Mouse (Mus musculus): ENCODE results near the gene Foxf2. TPM values are rescaled to one million over a fixed set of nuclear protein-coding genes. Genes with fewer than 3 reads are reported as not detected.
A peak's percentile ranks its signal among the peaks of the same experiment; 100 is the strongest.

Foxf2 gene
- total and polyA plus RNA-seq, 2 experiments: not detected

DNA sequence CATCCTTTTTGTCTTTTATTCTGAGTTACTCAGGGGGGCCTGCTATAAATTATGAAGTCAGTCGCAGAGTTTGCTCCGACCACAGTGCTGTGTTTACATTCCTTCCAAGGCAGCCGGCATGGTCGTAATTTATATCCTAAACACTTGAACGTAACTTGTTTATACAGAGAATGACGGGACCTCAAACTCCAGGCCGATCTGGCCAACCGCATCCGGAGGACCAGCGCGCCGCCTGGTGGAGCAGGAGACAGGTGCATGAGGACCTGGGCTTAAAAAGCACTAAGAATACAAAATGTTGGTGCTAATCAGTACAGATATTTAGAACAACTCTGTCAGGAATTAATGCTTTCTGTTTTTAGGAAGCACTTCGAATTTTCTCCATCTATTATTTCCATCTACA lies 6.8 kb downstream of the Foxf2 start:
- WGBS: 2% methylated on average over 13 of the region's 13 CpGs
- Histone ChIP-seq H3K4me3 (ENCODE audit: insufficient read depth, low read depth, low read length) (no peak overlapping the region), H3K4me1 (ENCODE audit: control insufficient read depth, insufficient read depth, low read length) (peaks cover 7% of the 10 kb centered on the region), H3K27me3 (ENCODE audit: control insufficient read depth, insufficient read depth, low read length) (peaks cover 8% of the 10 kb centered on the region), H3K79me2 (ENCODE audit: control insufficient read depth, insufficient read depth, low read length) (no peaks in the 10 kb centered on the region), H3K27ac (replicated peaks; ENCODE audit: insufficient read depth, low read depth, low read length) (no peak overlapping the region), H3K9ac (ENCODE audit: low read depth, low read length) (no peak overlapping the region), H3K36me3 (ENCODE audit: control insufficient read depth, insufficient read depth, low read length) (no peaks in the 10 kb centered on the region)
- no peak for TF ChIP-seq POLR2A (IDR thresholded peaks at IDR 0.05; ENCODE audit: extremely low read depth, insufficient read depth, low read length)
- peak; percentile 87 for TF ChIP-seq CTCF (IDR thresholded peaks at IDR 0.05; ENCODE audit: low read depth, low read length)
- DNase-seq (ENCODE audit: extremely low read depth, low read depth, low spot score): peak; percentile 19

- H3K27me3 ChIP-seq (ENCODE audit: control insufficient read depth, insufficient read depth, low read length): peaks cover 6% of the 10 kb centered on the region; the same call in 1 of the 2 replicates
- DNase-seq (ENCODE audit: extremely low read depth, low read depth, low spot score): no peak
- H3K4me1 ChIP-seq (ENCODE audit: control insufficient read depth, insufficient read depth, low read length): peaks cover 7% of the 10 kb centered on the region
- TF ChIP-seq CTCF (IDR thresholded peaks at IDR 0.05; ENCODE audit: low read depth, low read length): no peak
- TF ChIP-seq POLR2A (IDR thresholded peaks at IDR 0.05; ENCODE audit: extremely low read depth, insufficient read depth, low read length): no peak
- H3K36me3 ChIP-seq (ENCODE audit: control insufficient read depth, insufficient read depth, low read length): no peaks in the 10 kb centered on the region
- no peaks in the 10 kb centered on the region for H3K79me2 ChIP-seq (ENCODE audit: control insufficient read depth, insufficient read depth, low read length)
- H3K9ac ChIP-seq (ENCODE audit: low read depth, low read length): no peak overlapping the region
- 92% methylated on average over 4 of the region's 4 CpGs for WGBS
- H3K4me3 ChIP-seq (ENCODE audit: insufficient read depth, low read depth, low read length): no peak overlapping the region
- no peak overlapping the region for H3K27ac ChIP-seq (replicated peaks; ENCODE audit: insufficient read depth, low read depth, low read length)
Observed at GRCm38 (mm10) chr13:31633259-31633658, 7.6 kb downstream of the Foxf2 start.

DNA sequence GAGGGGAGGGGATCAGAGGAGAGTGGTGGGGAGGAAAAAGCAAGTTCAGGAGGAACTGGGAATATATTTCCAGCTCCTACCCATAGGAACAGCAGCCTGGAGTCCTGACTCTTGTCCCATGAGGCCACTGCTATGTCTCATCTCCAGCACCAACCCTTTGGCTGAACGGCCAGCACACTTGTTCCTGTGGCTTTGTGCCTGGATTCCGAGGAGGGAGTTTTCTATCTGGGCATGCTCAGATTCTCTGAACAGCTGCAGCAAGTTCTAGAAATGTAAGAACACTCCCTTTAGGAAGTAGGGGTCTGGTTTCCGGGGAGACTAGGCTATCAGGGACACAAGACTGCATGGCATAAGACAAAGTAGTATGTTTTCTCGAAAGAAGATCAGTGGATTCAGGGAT lies 9.9 kb downstream of the Foxf2 start:
- H3K4me3 ChIP-seq (ENCODE audit: insufficient read depth, low read depth, low read length): no peak overlapping the region
- H3K79me2 ChIP-seq (ENCODE audit: control insufficient read depth, insufficient read depth, low read length): no peaks in the 10 kb centered on the region
- no peaks in the 10 kb centered on the region; the same call in 1 of the 2 replicates for H3K27me3 ChIP-seq (ENCODE audit: control insufficient read depth, insufficient read depth, low read length)
- H3K27ac ChIP-seq (replicated peaks; ENCODE audit: insufficient read depth, low read depth, low read length): no peak overlapping the region
- no peaks in the 10 kb centered on the region for H3K4me1 ChIP-seq (ENCODE audit: control insufficient read depth, insufficient read depth, low read length)
- WGBS: 68% methylated on average over 4 of the region's 4 CpGs
- DNase-seq (ENCODE audit: extremely low read depth, low read depth, low spot score): no peak
- TF ChIP-seq CTCF (IDR thresholded peaks at IDR 0.05; ENCODE audit: low read depth, low read length) (no peak), POLR2A (IDR thresholded peaks at IDR 0.05; ENCODE audit: extremely low read depth, insufficient read depth, low read length) (no peak)
- no peak overlapping the region for H3K9ac ChIP-seq (ENCODE audit: low read depth, low read length)
- H3K36me3 ChIP-seq (ENCODE audit: control insufficient read depth, insufficient read depth, low read length): no peaks in the 10 kb centered on the region

DNA sequence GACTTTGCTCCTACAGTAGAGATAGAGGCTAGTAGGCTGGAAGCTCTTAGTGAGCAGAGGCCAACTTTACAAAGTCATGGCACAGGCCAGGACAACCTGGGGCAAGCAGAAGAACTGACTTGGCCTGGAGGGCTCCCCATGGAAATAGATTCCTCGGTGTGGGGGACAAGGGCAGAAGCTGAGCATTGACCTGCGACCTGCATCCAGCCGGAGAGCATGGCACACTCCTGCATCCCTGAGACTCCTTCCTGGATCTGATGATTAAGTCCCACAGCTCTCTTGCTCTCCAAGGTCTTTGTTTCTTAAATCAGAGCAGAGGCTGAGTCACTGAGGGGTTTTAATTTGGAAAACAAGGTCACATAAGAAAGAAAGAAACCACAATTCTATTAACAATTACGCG lies 15.9 kb downstream of the Foxf2 start:
- no peak overlapping the region for H3K27ac ChIP-seq (replicated peaks; ENCODE audit: insufficient read depth, low read depth, low read length)
- no peak for DNase-seq (ENCODE audit: extremely low read depth, low read depth, low spot score)
- TF ChIP-seq POLR2A (IDR thresholded peaks at IDR 0.05; ENCODE audit: extremely low read depth, insufficient read depth, low read length): no peak
- TF ChIP-seq CTCF (IDR thresholded peaks at IDR 0.05; ENCODE audit: low read depth, low read length): no peak
- H3K4me1 ChIP-seq (ENCODE audit: control insufficient read depth, insufficient read depth, low read length): no peaks in the 10 kb centered on the region
- WGBS: 88% methylated on average over 5 of the region's 5 CpGs
- H3K27me3 ChIP-seq (ENCODE audit: control insufficient read depth, insufficient read depth, low read length): no peaks in the 10 kb centered on the region
- no peak overlapping the region for H3K4me3 ChIP-seq (ENCODE audit: insufficient read depth, low read depth, low read length)
- H3K36me3 ChIP-seq (ENCODE audit: control insufficient read depth, insufficient read depth, low read length): no peaks in the 10 kb centered on the region
- H3K9ac ChIP-seq (ENCODE audit: low read depth, low read length): no peak overlapping the region
- H3K79me2 ChIP-seq (ENCODE audit: control insufficient read depth, insufficient read depth, low read length): no peaks in the 10 kb centered on the region

DNA sequence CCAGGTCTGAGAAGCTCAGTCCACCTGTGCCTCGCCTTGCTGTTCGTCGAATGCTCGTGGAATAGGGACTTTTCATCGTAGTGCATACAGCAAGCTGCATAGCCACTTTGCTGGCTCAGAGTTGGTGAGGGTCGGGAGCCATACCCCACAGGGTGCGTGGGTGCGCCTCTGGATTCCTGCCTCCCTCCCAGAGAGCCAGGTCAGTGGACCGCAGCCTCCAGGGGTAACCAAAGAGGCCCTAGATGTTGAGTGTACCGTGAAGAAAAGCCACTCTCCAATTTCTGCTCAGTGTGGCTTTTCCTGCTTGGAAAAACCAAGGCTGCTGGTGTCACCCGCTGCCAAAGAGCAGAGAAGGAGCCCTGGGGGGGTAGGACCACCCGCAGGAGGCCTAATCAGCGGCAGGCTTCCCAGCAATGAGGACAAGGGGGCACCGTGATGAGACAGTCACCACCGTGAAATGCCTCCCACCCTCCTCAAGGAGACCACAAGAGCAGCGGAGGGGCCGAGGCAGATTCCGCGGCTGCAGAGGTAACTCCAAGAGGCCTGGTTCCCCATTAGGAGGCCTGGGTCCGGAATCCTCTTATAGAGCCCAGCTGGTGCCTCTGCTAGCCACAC lies 26.6 kb downstream of the Foxf2 start:
- Histone ChIP-seq H3K36me3 (ENCODE audit: control insufficient read depth, insufficient read depth, low read length) (no peaks in the 10 kb centered on the region), H3K4me3 (ENCODE audit: insufficient read depth, low read depth, low read length) (no peak overlapping the region), H3K4me1 (ENCODE audit: control insufficient read depth, insufficient read depth, low read length) (no peaks in the 10 kb centered on the region), H3K27me3 (ENCODE audit: control insufficient read depth, insufficient read depth, low read length) (no peaks in the 10 kb centered on the region; the same call in 1 of the 2 replicates), H3K79me2 (ENCODE audit: control insufficient read depth, insufficient read depth, low read length) (no peaks in the 10 kb centered on the region), H3K27ac (replicated peaks; ENCODE audit: insufficient read depth, low read depth, low read length) (no peak overlapping the region), H3K9ac (ENCODE audit: low read depth, low read length) (no peak overlapping the region)
- TF ChIP-seq POLR2A (IDR thresholded peaks at IDR 0.05; ENCODE audit: extremely low read depth, insufficient read depth, low read length) (no peak), CTCF (IDR thresholded peaks at IDR 0.05; ENCODE audit: low read depth, low read length) (no peak)
- 88% methylated on average over 20 of the region's 20 CpGs for WGBS
- DNase-seq (ENCODE audit: extremely low read depth, low read depth, low spot score): no peak

DNA sequence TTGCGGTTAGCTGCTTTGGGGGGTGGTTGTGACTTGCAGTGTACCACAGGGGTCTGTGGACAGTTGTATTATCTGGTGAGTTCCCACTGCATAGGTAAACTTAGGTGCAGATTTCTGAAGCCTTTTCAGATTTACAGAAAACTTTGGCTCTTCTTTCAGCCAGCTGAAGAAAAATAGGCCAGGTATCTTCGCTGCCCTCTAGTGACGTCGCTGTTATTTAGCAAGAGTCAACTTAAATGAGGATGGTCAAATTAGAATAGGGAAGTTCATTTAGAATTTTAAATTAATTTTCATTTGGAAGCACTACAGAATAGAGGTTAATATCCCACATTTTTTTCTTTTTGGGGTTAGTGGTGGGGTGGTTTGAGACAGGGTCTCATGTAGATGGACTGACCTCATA lies 30.6 kb downstream of the Foxf2 start:
- Histone ChIP-seq H3K9ac (ENCODE audit: low read depth, low read length) (no peak overlapping the region), H3K36me3 (ENCODE audit: control insufficient read depth, insufficient read depth, low read length) (no peaks in the 10 kb centered on the region), H3K27me3 (ENCODE audit: control insufficient read depth, insufficient read depth, low read length) (no peaks in the 10 kb centered on the region; the same call in 1 of the 2 replicates), H3K27ac (replicated peaks; ENCODE audit: insufficient read depth, low read depth, low read length) (no peak overlapping the region), H3K4me1 (ENCODE audit: control insufficient read depth, insufficient read depth, low read length) (no peaks in the 10 kb centered on the region), H3K79me2 (ENCODE audit: control insufficient read depth, insufficient read depth, low read length) (no peaks in the 10 kb centered on the region), H3K4me3 (ENCODE audit: insufficient read depth, low read depth, low read length) (no peak overlapping the region)
- 77% methylated on average over 4 of the region's 4 CpGs for WGBS
- TF ChIP-seq POLR2A (IDR thresholded peaks at IDR 0.05; ENCODE audit: extremely low read depth, insufficient read depth, low read length) (no peak), CTCF (IDR thresholded peaks at IDR 0.05; ENCODE audit: low read depth, low read length) (no peak)
- DNase-seq (ENCODE audit: extremely low read depth, low read depth, low spot score): no peak
